Mouse (Mus musculus) thymus, adult 2 months (tissue): ENCODE data around the gene Itpr2.

ENCODE experiments used
- CTCF ChIP-seq: fragments of 200-500 bp; IDR thresholded peaks from 2 replicates; pipeline ENCODE4 v1.5.1; 2012; ENCODE audit warnings: mild to moderate bottlenecking, control low read depth, low read length, moderate library complexity, borderline replicate concordance; ENCODE audit not compliant: control insufficient read depth, poor library complexity, insufficient read depth; ENCODE audit errors: extremely low read depth
- POLR2A ChIP-seq: fragments of 200-500 bp; IDR thresholded peaks from 2 replicates; pipeline ENCODE4 v1.6.1; 2012; ENCODE audit warnings: mild to moderate bottlenecking, low read length, control low read depth, moderate library complexity; ENCODE audit not compliant: control insufficient read depth, poor library complexity, insufficient read depth; ENCODE audit errors: extremely low read depth

GRCm38 (mm10) chr6:146190006-146190405, 312.0 kb downstream of the Itpr2 start:
- TF ChIP-seq POLR2A (no peak), CTCF (no peak)
